9 mouse cellular contexts compared by ENCODE assay signal in the genomic region with DNA sequence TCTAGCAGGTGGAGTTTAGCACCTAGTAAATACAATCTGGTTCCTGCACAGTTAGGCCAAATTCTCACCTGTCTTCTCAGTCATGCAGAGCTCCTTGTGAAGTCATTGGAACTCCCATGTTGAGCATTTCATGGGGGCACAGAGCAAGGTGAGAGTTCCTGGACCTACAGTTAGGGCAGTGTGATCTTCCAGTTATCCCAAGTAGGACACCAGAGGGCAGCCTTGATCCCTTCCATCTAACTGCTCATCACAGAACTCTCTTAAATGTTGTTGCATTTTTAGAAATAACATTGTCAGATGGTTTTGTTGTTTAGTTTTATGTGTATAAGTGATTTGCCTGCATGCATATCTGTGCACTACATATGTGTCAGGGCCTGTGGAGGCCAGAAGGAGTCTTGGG. TPM values are rescaled to one million over a fixed set of nuclear protein-coding genes. Genes with fewer than 3 reads are reported as not detected.
DNase-seq lines count a peak whose midpoint lies in the region; ATAC-seq and TF ChIP-seq lines count a peak whose summit lies in the region.
"Had no signal": no experiment of that assay in that cellular context is flagged by ENCODE, and none has a peak within 500 bp of the region (broad histone marks: within the 10 kb centered on the region; RNA-seq: fewer than 3 reads in every experiment).

No protein-coding gene starts in this region.

- H3K9ac ChIP-seq in forebrain, postnatal 0 days, result no peak overlapping the region
- no peak overlapping the region for H3K9ac ChIP-seq in forebrain, embryonic 15.5 days (replicated peaks)
- H3K9ac ChIP-seq: hindbrain, embryonic 15.5 days had no signal

- peak; percentile 33 for DNase-seq in forebrain, postnatal 0 days
- DNase-seq in lung, adult 2 months, result no peak
- no peak for DNase-seq in lung, adult 18-20 months
- DNase-seq in brain, embryonic 14.5 days (ENCODE audit: low read depth), result peak; percentile 40
- peak; percentile 28 to 32 for DNase-seq in kidney, postnatal 4 days
- no peak for DNase-seq in limb, embryonic 10.5 days (ENCODE audit: low spot score)
- DNase-seq in urinary bladder, postnatal 36 days (ENCODE audit: low spot score in 2 of 2), result no peak

- no peak overlapping the region for H3K27ac ChIP-seq in forebrain, postnatal 0 days (ENCODE audit: low read depth, low read length)
- no peak overlapping the region for H3K27ac ChIP-seq in forebrain, embryonic 15.5 days (replicated peaks)
- no peak overlapping the region for H3K27ac ChIP-seq in limb, embryonic 10.5 days
- H3K27ac ChIP-seq: hindbrain, embryonic 15.5 days had no signal

- no peak overlapping the region for H3K4me3 ChIP-seq in forebrain, postnatal 0 days (ENCODE audit: low read depth, low read length)
- no peak overlapping the region for H3K4me3 ChIP-seq in forebrain, embryonic 15.5 days
- H3K4me3 ChIP-seq in lung, adult 2 months (replicated peaks; ENCODE audit: extremely low read depth, low read depth, low read length), result no peak overlapping the region
- H3K4me3 ChIP-seq in limb, embryonic 10.5 days, result no peak overlapping the region
- H3K4me3 ChIP-seq: hindbrain, embryonic 15.5 days had no signal

- no peak overlapping the region for H3K4me2 ChIP-seq in forebrain, postnatal 0 days (ENCODE audit: low read depth)
- H3K4me2 ChIP-seq in forebrain, embryonic 15.5 days (replicated peaks), result no peak overlapping the region
- H3K4me2 ChIP-seq: hindbrain, embryonic 15.5 days had no signal

- ATAC-seq in forebrain, postnatal 0 days, result peak; percentile 40; the same call in 1 of the 2 replicates
- ATAC-seq in forebrain, embryonic 15.5 days (replicated peaks), result no peak

- H3K27me3 ChIP-seq in forebrain, postnatal 0 days (ENCODE audit: insufficient read depth, low read length), result no peaks in the 10 kb centered on the region
- H3K27me3 ChIP-seq in forebrain, embryonic 15.5 days, result no peaks in the 10 kb centered on the region
- H3K27me3 ChIP-seq in limb, embryonic 10.5 days (ENCODE audit: low read depth, poor library complexity, severe bottlenecking), result no peaks in the 10 kb centered on the region
- H3K27me3 ChIP-seq: hindbrain, embryonic 15.5 days had no signal

- no peaks in the 10 kb centered on the region for H3K4me1 ChIP-seq in forebrain, postnatal 0 days (ENCODE audit: insufficient read depth)
- H3K4me1 ChIP-seq in forebrain, embryonic 15.5 days, result no peaks in the 10 kb centered on the region
- no peaks in the 10 kb centered on the region for H3K4me1 ChIP-seq in lung, adult 2 months (ENCODE audit: control insufficient read depth, insufficient read depth, low read length)
- H3K4me1 ChIP-seq in limb, embryonic 10.5 days, result no peaks in the 10 kb centered on the region
- H3K4me1 ChIP-seq: hindbrain, embryonic 15.5 days had no signal

- H3K36me3 ChIP-seq in forebrain, postnatal 0 days (ENCODE audit: insufficient read depth), result peaks cover 16% of the 10 kb centered on the region
- H3K36me3 ChIP-seq in forebrain, embryonic 15.5 days, result peaks cover 12% of the 10 kb centered on the region
- H3K36me3 ChIP-seq in limb, embryonic 10.5 days, result peaks cover 51% of the 10 kb centered on the region

- no peaks in the 10 kb centered on the region for H3K9me3 ChIP-seq in forebrain, postnatal 0 days (ENCODE audit: low read length)
- no peaks in the 10 kb centered on the region for H3K9me3 ChIP-seq in forebrain, embryonic 15.5 days
- no peaks in the 10 kb centered on the region for H3K9me3 ChIP-seq in limb, embryonic 10.5 days (replicated peaks)
- H3K9me3 ChIP-seq: hindbrain, embryonic 15.5 days had no signal

- no peak for TF ChIP-seq POLR2A in lung, adult 2 months (IDR thresholded peaks at IDR 0.05; ENCODE audit: borderline replicate concordance, extremely low read depth, low read depth, low read length)
- TF ChIP-seq POLR2A in brain, embryonic 14.5 days (IDR thresholded peaks at IDR 0.05; ENCODE audit: borderline replicate concordance, extremely low read depth, insufficient read depth, insufficient read length, poor library complexity, severe bottlenecking), result no peak

- peak; percentile 64 for TF ChIP-seq CTCF in forebrain, postnatal 0 days (IDR thresholded peaks at IDR 0.05; ENCODE audit: low read depth)
- peak; percentile 40 for TF ChIP-seq CTCF in lung, adult 2 months (IDR thresholded peaks at IDR 0.05; ENCODE audit: insufficient read depth, low read length)
- TF ChIP-seq CTCF in brain, embryonic 14.5 days (IDR thresholded peaks at IDR 0.05; ENCODE audit: borderline replicate concordance, extremely low read depth, insufficient read depth, insufficient read length), result peak; percentile 56; the same call in 1 of the 2 replicates

RNA-seq across cellular contexts. Expression of a gene that starts 29.0 kb away (rescaled TPM):
- 9.2 and 12.4 TPM in 2 replicates for total RNA-seq in forebrain, postnatal 0 days (2014; rRNA removed)
- polyA plus RNA-seq in forebrain, postnatal 0 days (2015; fragmentation: Nextera tagmentation; extraction: Ambion mirVana), result 2.1 and 2.8 TPM in 2 replicates
- 1.8 and 2.5 TPM in 2 replicates for polyA plus RNA-seq in forebrain, embryonic 15.5 days (2015; fragmentation: Nextera tagmentation; extraction: Ambion mirVana)
- 0.51 and 0.83 TPM in 2 replicates for polyA plus RNA-seq in lung, adult 2 months (2012; rRNA removed)
- polyA plus RNA-seq in brain, embryonic 14.5 days (2012; rRNA removed), result 3.5 and 6.0 TPM in 2 replicates
- polyA plus RNA-seq in limb, embryonic 10.5 days (2016; fragmentation: Nextera tagmentation; extraction: Ambion mirVana), result 4.1 and 4.8 TPM in 2 replicates

RNA-seq across cellular contexts. Expression of a gene that starts 29.2 kb away (rescaled TPM):
- 103 and 107 TPM in 2 replicates for total RNA-seq in forebrain, postnatal 0 days (2014; rRNA removed)
- polyA plus RNA-seq in forebrain, postnatal 0 days (2015; fragmentation: Nextera tagmentation; extraction: Ambion mirVana), result 59.6 and 75.6 TPM in 2 replicates
- 74.3 and 77.0 TPM in 2 replicates for polyA plus RNA-seq in forebrain, embryonic 15.5 days (2015; fragmentation: Nextera tagmentation; extraction: Ambion mirVana)
- polyA plus RNA-seq in lung, adult 2 months (2012; rRNA removed), result 4.1 and 6.6 TPM in 2 replicates
- 38.0 and 45.8 TPM in 2 replicates for polyA plus RNA-seq in brain, embryonic 14.5 days (2012; rRNA removed)
- 62.2 and 82.4 TPM in 2 replicates for polyA plus RNA-seq in limb, embryonic 10.5 days (2016; fragmentation: Nextera tagmentation; extraction: Ambion mirVana)

Comparison
In these comparisons a context has a peak if more than half of its experiments do, and no peak if none do; other contexts are left out.
1. DNase-seq: peak in forebrain, postnatal 0 days (single experiment), brain, embryonic 14.5 days (single experiment) and kidney, postnatal 4 days (2 of 2); none in lung, adult 2 months (single experiment), lung, adult 18-20 months (0 of 2), limb, embryonic 10.5 days (single experiment) and urinary bladder, postnatal 36 days (0 of 2).
2. Peak in every context shown above with its lines, with median percentiles within 50 percentile points of each other: CTCF ChIP-seq.